Mouse (Mus musculus): ENCODE measurements around the gene Flnb. TPM values are rescaled to one million over a fixed set of nuclear protein-coding genes. Genes with fewer than 3 reads are reported as not detected.

Flnb gene
- polyA plus RNA-seq, 1 experiment from 2014 or later, result 8.6 TPM

DNA sequence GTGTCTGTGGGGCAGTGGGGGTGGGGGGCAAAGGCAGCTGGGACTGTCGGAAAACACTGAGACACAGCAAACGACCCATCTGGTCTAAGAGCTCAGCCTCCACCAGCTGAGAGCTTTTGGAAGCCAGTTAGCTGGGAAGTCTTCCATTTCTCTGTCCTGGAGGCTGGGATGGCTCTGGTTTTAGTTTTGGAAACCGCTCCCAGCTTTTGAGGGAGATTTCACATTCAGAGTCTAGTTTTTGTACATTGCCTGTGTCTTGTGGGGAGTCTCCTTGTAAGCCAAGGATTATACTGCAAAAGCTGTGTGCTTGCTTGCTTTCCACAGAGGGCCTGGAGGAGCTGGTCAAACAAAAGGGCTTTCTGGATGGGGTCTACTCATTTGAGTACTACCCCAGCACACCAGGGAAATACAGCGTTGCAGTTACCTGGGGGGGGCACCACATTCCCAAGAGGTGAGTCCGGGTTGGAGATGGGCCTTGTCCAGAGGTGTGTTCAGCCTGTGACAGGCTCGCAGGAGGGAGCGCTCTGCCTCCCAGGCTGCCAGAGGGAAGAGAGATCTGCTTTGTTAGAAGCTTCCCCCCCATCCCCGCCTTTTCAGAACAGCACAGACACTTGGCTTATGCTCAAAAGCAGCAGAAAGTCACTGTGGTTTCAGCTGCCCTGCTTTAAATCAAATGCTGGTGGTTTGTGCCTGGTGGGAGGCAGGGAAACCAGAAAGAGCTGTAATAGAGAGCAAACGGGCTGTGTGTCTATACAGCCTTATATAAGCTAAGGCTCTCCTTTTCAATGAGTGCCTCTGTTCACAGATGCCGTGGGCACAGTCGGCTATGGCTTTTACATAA is 71.3 kb downstream of the Flnb start:
- Histone ChIP-seq H3K9me3 (no peaks in the 10 kb centered on the region), H3K4me1 (peaks cover 34% of the 10 kb centered on the region), H3K4me3 (no peak overlapping the region), H3K27me3 (no peaks in the 10 kb centered on the region), H3K9ac (replicated peaks) (peak overlapping the region; percentile 24; the same call in 1 of the 2 replicates), H3K36me3 (peaks cover 35% of the 10 kb centered on the region), H3K4me2 (replicated peaks) (peak overlapping the region; percentile 16; the same call in 1 of the 2 replicates), H3K27ac (replicated peaks) (peak overlapping the region; percentile 90)
- peak; percentile 83 for ATAC-seq (replicated peaks)
- 12% methylated on average over 11 of the region's 11 CpGs for WGBS

- no peak overlapping the region for H3K4me3 ChIP-seq
- peak overlapping the region; percentile 90 for H3K27ac ChIP-seq (replicated peaks)
- H3K4me1 ChIP-seq, result peaks cover 30% of the 10 kb centered on the region
- peak; percentile 39; the same call in 1 of the 2 replicates for ATAC-seq (replicated peaks)
- H3K9me3 ChIP-seq, result no peaks in the 10 kb centered on the region
- peak overlapping the region; percentile 24; the same call in 1 of the 2 replicates for H3K9ac ChIP-seq (replicated peaks)
- H3K36me3 ChIP-seq, result peaks cover 37% of the 10 kb centered on the region
- peak overlapping the region; percentile 16; the same call in 1 of the 2 replicates for H3K4me2 ChIP-seq (replicated peaks)
- H3K27me3 ChIP-seq, result no peaks in the 10 kb centered on the region
- 22% methylated on average over 9 of the region's 9 CpGs for WGBS
Observed at GRCm38 (mm10) chr14:7889834-7890233, 72.1 kb downstream of the Flnb start.

GRCm38 (mm10) chr14:7891401-7891800 is 73.6 kb downstream of the Flnb start:
- Histone ChIP-seq H3K9me3 (no peaks in the 10 kb centered on the region), H3K4me1 (peaks cover 21% of the 10 kb centered on the region), H3K27ac (replicated peaks) (no peak overlapping the region), H3K4me3 (no peak overlapping the region), H3K4me2 (replicated peaks) (no peak overlapping the region), H3K27me3 (no peaks in the 10 kb centered on the region), H3K36me3 (peaks cover 36% of the 10 kb centered on the region), H3K9ac (replicated peaks) (no peak overlapping the region)
- ATAC-seq (replicated peaks), result no peak

DNA sequence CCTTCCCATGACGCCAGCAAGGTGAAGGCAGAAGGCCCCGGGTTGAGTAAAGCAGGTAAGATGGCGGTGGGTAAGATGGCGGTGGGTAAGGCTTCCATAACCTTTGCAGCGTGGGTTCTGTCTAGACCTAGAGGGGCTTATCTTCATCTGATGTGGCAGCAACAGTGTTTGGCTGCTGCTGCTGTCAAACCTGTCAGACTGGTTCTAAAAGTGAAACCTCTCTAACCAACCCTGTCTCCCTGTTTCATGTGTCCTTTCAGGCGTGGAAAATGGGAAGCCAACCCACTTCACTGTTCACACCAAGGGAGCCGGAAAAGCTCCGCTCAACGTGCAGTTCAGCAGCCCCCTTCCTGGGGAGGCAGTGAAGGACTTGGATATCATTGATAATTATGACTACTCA is 78.4 kb downstream of the Flnb start:
- no peak overlapping the region for H3K4me3 ChIP-seq
- H3K4me1 ChIP-seq, result peaks cover 3% of the 10 kb centered on the region; the same call in 1 of the 2 replicates
- H3K9me3 ChIP-seq, result no peaks in the 10 kb centered on the region
- H3K36me3 ChIP-seq, result peaks cover 51% of the 10 kb centered on the region
- H3K9ac ChIP-seq (replicated peaks), result no peak overlapping the region
- no peak overlapping the region for H3K27ac ChIP-seq (replicated peaks)
- WGBS, result 94% methylated on average over 9 of the region's 9 CpGs
- no peaks in the 10 kb centered on the region for H3K27me3 ChIP-seq
- ATAC-seq (replicated peaks), result no peak
- H3K4me2 ChIP-seq (replicated peaks), result no peak overlapping the region

- Histone ChIP-seq H3K4me3 (no peak overlapping the region), H3K36me3 (peaks cover 51% of the 10 kb centered on the region), H3K27me3 (no peaks in the 10 kb centered on the region), H3K27ac (replicated peaks) (no peak overlapping the region), H3K4me1 (peaks cover 3% of the 10 kb centered on the region; the same call in 1 of the 2 replicates), H3K9me3 (no peaks in the 10 kb centered on the region), H3K9ac (replicated peaks) (no peak overlapping the region), H3K4me2 (replicated peaks) (no peak overlapping the region)
- no peak for ATAC-seq (replicated peaks)
- 85% methylated on average over 1 of the region's 1 CpGs for WGBS
Observed at GRCm38 (mm10) chr14:7896699-7897098, 78.9 kb downstream of the Flnb start.

DNA sequence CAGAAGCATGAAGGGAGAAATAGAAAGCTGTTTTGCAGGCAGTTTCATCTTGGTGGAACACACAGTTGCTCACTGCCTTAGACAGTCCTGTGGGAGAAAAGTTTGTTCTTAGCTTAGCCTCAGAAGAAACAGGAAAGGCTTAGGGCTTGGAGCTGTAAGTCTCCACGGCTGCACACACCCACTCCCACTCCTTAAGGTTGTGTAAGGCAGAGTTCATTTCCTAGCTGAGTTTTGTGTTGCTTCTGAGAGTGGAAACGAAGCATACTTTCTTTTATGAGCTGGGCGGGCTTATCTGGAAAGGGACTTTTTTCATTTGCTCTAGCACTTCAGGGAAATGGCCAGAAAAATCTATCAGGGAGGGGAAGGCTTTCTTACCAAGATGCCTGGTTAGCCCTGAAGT is 82.2 kb downstream of the Flnb start:
- no peaks in the 10 kb centered on the region for H3K9me3 ChIP-seq
- H3K9ac ChIP-seq (replicated peaks), result no peak overlapping the region
- no peak overlapping the region for H3K4me2 ChIP-seq (replicated peaks)
- WGBS, result 83% methylated on average over 3 of the region's 3 CpGs
- peaks cover 3% of the 10 kb centered on the region; the same call in 1 of the 2 replicates for H3K4me1 ChIP-seq
- H3K27me3 ChIP-seq, result no peaks in the 10 kb centered on the region
- peaks cover 27% of the 10 kb centered on the region for H3K36me3 ChIP-seq
- H3K4me3 ChIP-seq, result no peak overlapping the region
- H3K27ac ChIP-seq (replicated peaks), result no peak overlapping the region
- ATAC-seq (replicated peaks), result no peak

DNA sequence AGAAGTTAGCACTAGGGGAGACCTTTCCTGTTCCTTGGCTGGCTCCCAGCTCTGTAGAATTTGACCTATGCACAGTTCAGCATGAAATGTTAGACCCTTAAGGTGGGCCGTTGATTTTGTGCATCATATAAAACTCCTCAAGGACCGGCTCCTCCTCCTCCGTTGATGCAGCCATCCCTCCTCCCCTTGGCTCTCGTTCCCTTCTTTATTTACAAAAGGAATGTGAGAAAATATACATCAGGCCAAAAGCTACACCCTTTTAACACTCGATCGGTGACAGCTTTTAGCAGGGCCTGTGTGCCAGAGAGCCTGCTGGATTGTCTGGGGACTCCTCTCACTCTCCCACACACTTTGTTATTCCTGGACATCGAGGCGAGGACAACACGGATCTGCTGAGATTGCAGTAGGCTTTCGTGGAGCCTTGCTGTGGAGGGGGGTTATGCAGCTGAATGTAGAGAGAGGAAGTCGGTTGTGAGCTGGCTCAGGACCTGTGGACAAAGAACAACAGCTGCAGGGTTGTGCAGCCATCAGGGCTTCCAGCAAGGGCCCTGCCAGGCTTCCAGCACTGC is 82.8 kb downstream of the Flnb start:
- no peak overlapping the region for H3K4me3 ChIP-seq
- 65% methylated on average over 11 of the region's 11 CpGs for WGBS
- H3K36me3 ChIP-seq, result peaks cover 33% of the 10 kb centered on the region
- H3K4me1 ChIP-seq, result peaks cover 3% of the 10 kb centered on the region; the same call in 1 of the 2 replicates
- no peak overlapping the region for H3K9ac ChIP-seq (replicated peaks)
- H3K9me3 ChIP-seq, result no peaks in the 10 kb centered on the region
- no peak overlapping the region for H3K4me2 ChIP-seq (replicated peaks)
- H3K27me3 ChIP-seq, result no peaks in the 10 kb centered on the region
- no peak for ATAC-seq (replicated peaks)
- H3K27ac ChIP-seq (replicated peaks), result no peak overlapping the region

DNA sequence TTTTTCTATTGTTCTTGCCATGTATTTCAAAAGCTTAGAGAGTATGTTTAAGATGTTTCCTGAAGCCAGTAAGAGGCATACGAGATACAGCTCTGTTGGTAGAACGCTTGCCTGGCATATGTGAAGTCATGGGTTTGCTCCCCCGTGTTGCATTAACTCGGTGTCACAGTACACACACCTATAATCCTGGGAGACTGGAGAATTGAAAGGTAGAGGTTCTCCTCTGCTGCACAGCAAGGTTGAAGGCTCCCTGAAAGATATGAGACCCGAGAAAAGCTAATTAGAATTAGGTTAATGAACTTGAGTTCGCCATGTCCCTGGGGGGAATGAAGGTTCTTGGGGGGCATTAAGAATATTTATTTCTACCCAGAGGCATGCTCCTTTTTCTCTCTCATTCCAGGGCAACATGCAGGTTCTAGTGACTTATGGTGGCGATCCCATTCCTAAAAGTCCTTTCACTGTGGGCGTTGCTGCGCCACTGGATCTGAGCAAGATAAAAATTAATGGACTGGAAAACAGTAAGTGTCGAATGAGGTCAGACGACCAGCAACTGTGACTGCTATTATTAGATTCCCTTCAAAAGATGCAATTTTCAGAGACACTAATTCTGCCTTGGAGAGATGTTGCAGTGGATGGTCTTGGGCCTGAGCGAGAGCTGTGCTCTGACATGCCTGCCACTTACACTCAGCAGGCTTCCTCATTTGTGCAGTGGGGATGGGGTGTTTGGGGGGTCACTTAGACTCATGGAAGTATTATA is 83.9 kb downstream of the Flnb start:
- Histone ChIP-seq H3K4me1 (peaks cover 3% of the 10 kb centered on the region; the same call in 1 of the 2 replicates), H3K27me3 (no peaks in the 10 kb centered on the region), H3K36me3 (peaks cover 31% of the 10 kb centered on the region), H3K9me3 (no peaks in the 10 kb centered on the region), H3K4me3 (no peak overlapping the region), H3K9ac (replicated peaks) (no peak overlapping the region), H3K4me2 (replicated peaks) (no peak overlapping the region), H3K27ac (replicated peaks) (no peak overlapping the region)
- peak; percentile 33; the same call in 1 of the 2 replicates for ATAC-seq (replicated peaks)
- 74% methylated on average over 12 of the region's 12 CpGs for WGBS

DNA sequence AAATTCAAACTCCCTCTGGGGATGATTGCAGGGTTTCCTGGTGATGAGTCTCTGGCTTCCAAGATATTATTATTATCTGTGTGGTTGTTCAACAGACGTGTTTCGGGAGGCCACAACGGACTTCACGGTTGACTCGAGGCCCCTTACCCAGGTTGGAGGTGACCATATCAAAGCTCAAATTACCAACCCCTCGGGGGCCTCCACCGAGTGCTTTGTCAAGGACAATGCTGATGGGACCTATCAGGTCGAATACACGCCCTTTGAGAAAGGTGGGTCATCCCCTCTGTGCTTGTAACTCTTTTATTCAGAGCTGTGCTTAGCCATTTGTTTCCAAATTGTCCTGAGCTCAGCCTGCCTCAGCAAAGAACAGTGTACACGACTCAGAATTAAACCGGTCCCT is 89.3 kb downstream of the Flnb start:
- Histone ChIP-seq H3K4me1 (no peaks in the 10 kb centered on the region), H3K4me2 (replicated peaks) (no peak overlapping the region), H3K4me3 (no peak overlapping the region), H3K9me3 (no peaks in the 10 kb centered on the region), H3K9ac (replicated peaks) (no peak overlapping the region), H3K27me3 (no peaks in the 10 kb centered on the region), H3K27ac (replicated peaks) (no peak overlapping the region), H3K36me3 (peaks cover 48% of the 10 kb centered on the region)
- 92% methylated on average over 11 of the region's 11 CpGs for WGBS
- ATAC-seq (replicated peaks), result no peak

DNA sequence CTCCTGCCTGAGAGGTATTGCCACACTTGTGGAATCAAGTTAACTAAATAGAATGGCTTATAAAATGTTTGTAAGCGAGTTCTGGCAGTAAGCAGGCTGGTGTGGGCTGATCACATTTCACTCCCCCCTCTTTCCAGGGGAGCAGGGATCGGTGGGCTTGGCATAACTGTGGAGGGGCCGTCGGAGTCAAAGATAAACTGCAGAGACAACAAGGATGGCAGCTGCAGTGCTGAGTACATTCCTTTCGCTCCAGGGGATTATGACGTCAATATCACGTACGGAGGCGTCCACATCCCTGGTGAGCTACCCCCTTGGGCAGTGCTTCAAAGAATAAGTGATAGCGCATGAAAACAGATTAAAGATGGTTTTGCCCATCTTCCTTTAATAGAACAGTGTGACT is 91.7 kb downstream of the Flnb start:
- no peaks in the 10 kb centered on the region for H3K4me1 ChIP-seq
- H3K4me3 ChIP-seq, result no peak overlapping the region
- ATAC-seq (replicated peaks), result no peak
- H3K27me3 ChIP-seq, result no peaks in the 10 kb centered on the region
- H3K9ac ChIP-seq (replicated peaks), result no peak overlapping the region
- H3K36me3 ChIP-seq, result peaks cover 51% of the 10 kb centered on the region
- no peak overlapping the region for H3K27ac ChIP-seq (replicated peaks)
- H3K4me2 ChIP-seq (replicated peaks), result no peak overlapping the region
- 89% methylated on average over 10 of the region's 10 CpGs for WGBS
- no peaks in the 10 kb centered on the region for H3K9me3 ChIP-seq

DNA sequence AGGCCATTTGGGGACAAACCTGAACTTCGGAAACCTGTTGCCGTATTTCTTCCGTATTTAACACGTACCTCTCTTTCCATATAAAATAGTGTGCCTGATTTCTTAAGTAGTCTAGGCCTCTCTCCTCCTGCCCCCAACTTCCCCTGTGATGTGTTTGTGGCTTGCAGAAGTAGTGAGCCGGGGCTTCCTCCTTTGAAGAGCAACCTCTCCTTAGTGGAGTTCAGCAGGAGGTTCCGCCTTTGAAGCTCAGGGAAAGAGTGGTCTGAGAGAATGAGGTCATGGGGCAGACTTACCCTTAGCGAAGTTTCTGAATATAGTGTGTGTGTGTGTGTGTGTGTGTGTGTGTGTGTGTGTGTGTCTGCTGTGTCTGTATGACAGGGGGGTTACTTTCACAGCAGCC is 96.1 kb downstream of the Flnb start:
- Histone ChIP-seq H3K4me1 (no peaks in the 10 kb centered on the region), H3K9ac (replicated peaks) (no peak overlapping the region), H3K36me3 (peaks cover 58% of the 10 kb centered on the region), H3K4me2 (replicated peaks) (no peak overlapping the region), H3K27me3 (no peaks in the 10 kb centered on the region), H3K9me3 (no peaks in the 10 kb centered on the region), H3K4me3 (no peak overlapping the region), H3K27ac (replicated peaks) (no peak overlapping the region)
- no peak for ATAC-seq (replicated peaks)
- WGBS, result 67% methylated on average over 7 of the region's 7 CpGs

DNA sequence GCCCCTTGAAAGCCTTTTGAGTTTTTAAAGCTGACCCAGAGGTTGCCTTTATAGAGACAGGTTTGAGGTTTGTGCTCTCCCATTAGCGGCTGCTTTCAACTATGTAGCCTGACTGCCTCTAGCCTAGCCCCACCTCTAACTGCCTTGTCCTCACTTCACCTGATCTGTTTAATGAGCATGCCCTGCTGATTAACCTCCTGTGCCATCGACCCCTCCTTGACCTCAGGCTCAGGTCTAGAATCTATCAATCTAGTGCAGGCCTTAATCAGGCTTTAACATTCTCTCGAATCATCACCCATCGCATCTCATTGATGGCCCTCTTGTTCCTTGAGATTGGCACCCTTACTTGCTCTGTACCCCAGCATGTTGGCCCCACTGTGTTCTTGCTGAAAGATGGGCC is 96.7 kb downstream of the Flnb start:
- 65% methylated on average over 4 of the region's 4 CpGs for WGBS
- Histone ChIP-seq H3K27me3 (no peaks in the 10 kb centered on the region), H3K36me3 (peaks cover 62% of the 10 kb centered on the region), H3K9ac (replicated peaks) (no peak overlapping the region), H3K4me1 (no peaks in the 10 kb centered on the region), H3K27ac (replicated peaks) (no peak overlapping the region), H3K4me3 (no peak overlapping the region), H3K4me2 (replicated peaks) (no peak overlapping the region), H3K9me3 (no peaks in the 10 kb centered on the region)
- no peak for ATAC-seq (replicated peaks)

Measured in forebrain, embryonic 15.5 days (tissue).